Mouse (Mus musculus): ENCODE data around the gene Nxpe4. TPM values are rescaled to one million over a fixed set of nuclear protein-coding genes. Genes with fewer than 3 reads are reported as not detected.

Nxpe4 gene
- total and polyA plus RNA-seq, 2 experiments, result 0.07 to 0.55 TPM

GRCm38 (mm10) chr9:48230706-48231105 lies 68.9 kb downstream of the Nxpe4 start:
- TF ChIP-seq POLR2A (IDR thresholded peaks at IDR 0.05; ENCODE audit: extremely low read depth, insufficient read depth, low read length) (no peak), CTCF (IDR thresholded peaks at IDR 0.05; ENCODE audit: low read depth, low read length) (no peak)
- Histone ChIP-seq H3K9ac (ENCODE audit: low read depth, low read length) (no peak overlapping the region), H3K79me2 (ENCODE audit: control insufficient read depth, insufficient read depth, low read length) (no peaks in the 10 kb centered on the region), H3K27ac (replicated peaks; ENCODE audit: insufficient read depth, low read depth, low read length) (no peak overlapping the region), H3K36me3 (ENCODE audit: control insufficient read depth, insufficient read depth, low read length) (no peaks in the 10 kb centered on the region), H3K4me3 (ENCODE audit: insufficient read depth, low read depth, low read length) (no peak overlapping the region), H3K4me1 (ENCODE audit: control insufficient read depth, insufficient read depth, low read length) (no peaks in the 10 kb centered on the region), H3K27me3 (ENCODE audit: control insufficient read depth, insufficient read depth, low read length) (no peaks in the 10 kb centered on the region)
- DNase-seq (ENCODE audit: extremely low read depth, low read depth, low spot score), result no peak
- 81% methylated on average over 3 of the region's 3 CpGs for WGBS

- no peak overlapping the region for H3K4me3 ChIP-seq (ENCODE audit: insufficient read depth, low read depth, low read length)
- no peaks in the 10 kb centered on the region for H3K36me3 ChIP-seq (ENCODE audit: control insufficient read depth, insufficient read depth, low read length)
- WGBS, result 65% methylated on average over 6 of the region's 6 CpGs
- H3K4me1 ChIP-seq (ENCODE audit: control insufficient read depth, insufficient read depth, low read length), result no peaks in the 10 kb centered on the region
- no peak overlapping the region for H3K9ac ChIP-seq (ENCODE audit: low read depth, low read length)
- no peaks in the 10 kb centered on the region for H3K79me2 ChIP-seq (ENCODE audit: control insufficient read depth, insufficient read depth, low read length)
- no peak for DNase-seq (ENCODE audit: extremely low read depth, low read depth, low spot score)
- no peak overlapping the region for H3K27ac ChIP-seq (replicated peaks; ENCODE audit: insufficient read depth, low read depth, low read length)
- no peak for TF ChIP-seq POLR2A (IDR thresholded peaks at IDR 0.05; ENCODE audit: extremely low read depth, insufficient read depth, low read length)
- TF ChIP-seq CTCF (IDR thresholded peaks at IDR 0.05; ENCODE audit: low read depth, low read length), result no peak
- no peaks in the 10 kb centered on the region for H3K27me3 ChIP-seq (ENCODE audit: control insufficient read depth, insufficient read depth, low read length)
Observed at GRCm38 (mm10) chr9:48236455-48236854, 74.6 kb downstream of the Nxpe4 start.

- no peak overlapping the region for H3K27ac ChIP-seq (replicated peaks; ENCODE audit: insufficient read depth, low read depth, low read length)
- TF ChIP-seq POLR2A (IDR thresholded peaks at IDR 0.05; ENCODE audit: extremely low read depth, insufficient read depth, low read length) (no peak), CTCF (IDR thresholded peaks at IDR 0.05; ENCODE audit: low read depth, low read length) (peak; percentile 85)
- H3K4me1 ChIP-seq (ENCODE audit: control insufficient read depth, insufficient read depth, low read length), result no peaks in the 10 kb centered on the region
- no peaks in the 10 kb centered on the region for H3K27me3 ChIP-seq (ENCODE audit: control insufficient read depth, insufficient read depth, low read length)
- H3K36me3 ChIP-seq (ENCODE audit: control insufficient read depth, insufficient read depth, low read length), result no peaks in the 10 kb centered on the region
- WGBS, result 63% methylated on average over 9 of the region's 9 CpGs
- no peaks in the 10 kb centered on the region for H3K79me2 ChIP-seq (ENCODE audit: control insufficient read depth, insufficient read depth, low read length)
- peak; percentile 16 for DNase-seq (ENCODE audit: extremely low read depth, low read depth, low spot score)
- no peak overlapping the region for H3K4me3 ChIP-seq (ENCODE audit: insufficient read depth, low read depth, low read length)
- no peak overlapping the region for H3K9ac ChIP-seq (ENCODE audit: low read depth, low read length)
Observed at GRCm38 (mm10) chr9:48238153-48238755, 76.4 kb downstream of the Nxpe4 start.

- Histone ChIP-seq H3K4me3 (ENCODE audit: insufficient read depth, low read depth, low read length) (no peak overlapping the region), H3K9ac (ENCODE audit: low read depth, low read length) (no peak overlapping the region), H3K36me3 (ENCODE audit: control insufficient read depth, insufficient read depth, low read length) (no peaks in the 10 kb centered on the region), H3K4me1 (ENCODE audit: control insufficient read depth, insufficient read depth, low read length) (no peaks in the 10 kb centered on the region), H3K27me3 (ENCODE audit: control insufficient read depth, insufficient read depth, low read length) (no peaks in the 10 kb centered on the region), H3K79me2 (ENCODE audit: control insufficient read depth, insufficient read depth, low read length) (no peaks in the 10 kb centered on the region), H3K27ac (replicated peaks; ENCODE audit: insufficient read depth, low read depth, low read length) (no peak overlapping the region)
- DNase-seq (ENCODE audit: extremely low read depth, low read depth, low spot score), result no peak
- no peak for TF ChIP-seq CTCF (IDR thresholded peaks at IDR 0.05; ENCODE audit: low read depth, low read length)
- TF ChIP-seq POLR2A (IDR thresholded peaks at IDR 0.05; ENCODE audit: extremely low read depth, insufficient read depth, low read length), result no peak
- WGBS, result 84% methylated on average over 5 of the region's 5 CpGs
Observed at GRCm38 (mm10) chr9:48239461-48239860, 77.6 kb downstream of the Nxpe4 start.

GRCm38 (mm10) chr9:48240431-48240830 lies 78.6 kb downstream of the Nxpe4 start:
- 28% methylated on average over 5 of the region's 5 CpGs for WGBS
- no peak for DNase-seq (ENCODE audit: extremely low read depth, low read depth, low spot score)
- Histone ChIP-seq H3K4me1 (ENCODE audit: control insufficient read depth, insufficient read depth, low read length) (no peaks in the 10 kb centered on the region), H3K9ac (ENCODE audit: low read depth, low read length) (no peak overlapping the region), H3K79me2 (ENCODE audit: control insufficient read depth, insufficient read depth, low read length) (no peaks in the 10 kb centered on the region), H3K36me3 (ENCODE audit: control insufficient read depth, insufficient read depth, low read length) (no peaks in the 10 kb centered on the region), H3K27me3 (ENCODE audit: control insufficient read depth, insufficient read depth, low read length) (no peaks in the 10 kb centered on the region), H3K27ac (replicated peaks; ENCODE audit: insufficient read depth, low read depth, low read length) (no peak overlapping the region), H3K4me3 (ENCODE audit: insufficient read depth, low read depth, low read length) (no peak overlapping the region)
- TF ChIP-seq POLR2A (IDR thresholded peaks at IDR 0.05; ENCODE audit: extremely low read depth, insufficient read depth, low read length) (no peak), CTCF (IDR thresholded peaks at IDR 0.05; ENCODE audit: low read depth, low read length) (no peak)

GRCm38 (mm10) chr9:48241791-48242190 lies 80.0 kb downstream of the Nxpe4 start:
- 90% methylated on average over 1 of the region's 1 CpGs for WGBS
- H3K9ac ChIP-seq (ENCODE audit: low read depth, low read length), result no peak overlapping the region

More at GRCm38 (mm10) chr9:48241791-48242190, 80.0 kb downstream of the Nxpe4 start:
- TF ChIP-seq POLR2A (IDR thresholded peaks at IDR 0.05; ENCODE audit: extremely low read depth, insufficient read depth, low read length), result no peak
- no peak for TF ChIP-seq CTCF (IDR thresholded peaks at IDR 0.05; ENCODE audit: low read depth, low read length)
- H3K4me1 ChIP-seq (ENCODE audit: control insufficient read depth, insufficient read depth, low read length), result no peaks in the 10 kb centered on the region
- no peak for DNase-seq (ENCODE audit: extremely low read depth, low read depth, low spot score)
- H3K4me3 ChIP-seq (ENCODE audit: insufficient read depth, low read depth, low read length), result no peak overlapping the region
- no peaks in the 10 kb centered on the region for H3K27me3 ChIP-seq (ENCODE audit: control insufficient read depth, insufficient read depth, low read length)
- H3K79me2 ChIP-seq (ENCODE audit: control insufficient read depth, insufficient read depth, low read length), result no peaks in the 10 kb centered on the region
- no peaks in the 10 kb centered on the region for H3K36me3 ChIP-seq (ENCODE audit: control insufficient read depth, insufficient read depth, low read length)
- no peak overlapping the region for H3K27ac ChIP-seq (replicated peaks; ENCODE audit: insufficient read depth, low read depth, low read length)

Measured in liver, adult 2 months (tissue).